Mouse (Mus musculus): ENCODE measurements at regions not wholly inside any gene's neighbourhood (a gene's known extent, or its start where the extent isn't known, plus 50 kb on each side); places are given as distances from the start of the nearest gene placed in this dataset.

DNA sequence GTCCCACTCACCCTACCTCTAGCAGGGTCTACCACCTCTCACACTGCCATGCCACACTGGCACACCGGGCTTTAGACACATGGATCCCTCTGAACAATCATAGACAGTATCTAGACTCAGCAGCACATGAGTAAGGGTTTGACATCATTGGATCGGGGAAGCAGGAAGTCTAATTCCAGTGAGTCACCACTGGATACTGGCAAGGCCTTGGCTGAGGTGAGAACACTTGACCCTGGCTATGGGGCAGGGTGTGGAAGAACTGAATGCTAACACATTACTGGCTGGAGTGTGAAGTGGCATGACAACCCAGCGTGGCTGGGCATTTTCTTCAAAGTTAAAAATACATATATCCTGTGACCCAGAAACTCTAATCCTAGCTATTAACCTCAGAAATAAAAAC, 114.4 kb downstream of the H2afy start:
- ATAC-seq = peak; percentile 75
- peak; percentile 61 for DNase-seq (ENCODE audit: low spot score)
- no peak overlapping the region for H3K27ac ChIP-seq (ENCODE audit: low read length)
- WGBS = 45% methylated on average over 3 of the region's 3 CpGs
- H3K9me3 ChIP-seq (ENCODE audit: low read length) = no peaks in the 10 kb centered on the region
- no peaks in the 10 kb centered on the region for H3K36me3 ChIP-seq (ENCODE audit: insufficient read depth, low read length)
- no peak for TF ChIP-seq CTCF (IDR thresholded peaks at IDR 0.05)
- no peak for TF ChIP-seq EP300 (IDR thresholded peaks at IDR 0.05)
- H3K4me1 ChIP-seq (ENCODE audit: insufficient read depth, low read depth, low read length) = no peaks in the 10 kb centered on the region
- H3K27me3 ChIP-seq (replicated peaks; ENCODE audit: insufficient read depth, low read length) = no peaks in the 10 kb centered on the region
- H3K4me3 ChIP-seq (ENCODE audit: low read depth, low read length) = no peak overlapping the region
- H3K4me2 ChIP-seq (replicated peaks; ENCODE audit: low read depth, low read length) = no peak overlapping the region
- H3K9ac ChIP-seq (replicated peaks; ENCODE audit: low read depth) = no peak overlapping the region

DNA sequence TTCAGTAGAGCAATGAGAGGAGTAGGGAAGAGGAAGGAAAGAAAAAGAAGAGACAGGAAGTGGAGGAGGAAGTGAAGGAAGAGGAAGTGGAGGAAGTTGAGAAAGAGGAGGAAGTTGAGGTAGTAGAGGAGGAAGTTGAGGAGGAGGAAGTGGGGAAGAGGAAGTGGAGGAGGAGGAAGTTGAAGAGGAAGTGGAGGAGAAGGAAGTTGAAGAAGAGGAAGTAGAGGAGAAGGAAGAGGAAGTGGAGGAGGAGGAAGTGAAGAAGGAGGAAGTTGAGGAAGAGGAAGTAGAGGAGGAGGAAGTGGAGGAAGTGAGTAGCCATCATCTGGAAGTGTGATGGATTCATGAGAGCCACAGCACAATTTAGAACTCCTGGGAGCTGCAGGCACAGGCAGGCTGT, 122.2 kb downstream of the H2afy start:
- Histone ChIP-seq H3K4me2 (replicated peaks; ENCODE audit: low read depth, low read length) (no peak overlapping the region), H3K27me3 (replicated peaks; ENCODE audit: insufficient read depth, low read length) (no peaks in the 10 kb centered on the region), H3K9me3 (ENCODE audit: low read length) (no peaks in the 10 kb centered on the region), H3K9ac (replicated peaks; ENCODE audit: low read depth) (no peak overlapping the region), H3K36me3 (ENCODE audit: insufficient read depth, low read length) (no peaks in the 10 kb centered on the region), H3K27ac (ENCODE audit: low read length) (no peak overlapping the region), H3K4me1 (ENCODE audit: insufficient read depth, low read depth, low read length) (no peaks in the 10 kb centered on the region), H3K4me3 (ENCODE audit: low read depth, low read length) (no peak overlapping the region)
- TF ChIP-seq EP300 (IDR thresholded peaks at IDR 0.05) (no peak), CTCF (IDR thresholded peaks at IDR 0.05) (no peak)
- ATAC-seq (no peak), DNase-seq (ENCODE audit: low spot score) (no peak)

DNA sequence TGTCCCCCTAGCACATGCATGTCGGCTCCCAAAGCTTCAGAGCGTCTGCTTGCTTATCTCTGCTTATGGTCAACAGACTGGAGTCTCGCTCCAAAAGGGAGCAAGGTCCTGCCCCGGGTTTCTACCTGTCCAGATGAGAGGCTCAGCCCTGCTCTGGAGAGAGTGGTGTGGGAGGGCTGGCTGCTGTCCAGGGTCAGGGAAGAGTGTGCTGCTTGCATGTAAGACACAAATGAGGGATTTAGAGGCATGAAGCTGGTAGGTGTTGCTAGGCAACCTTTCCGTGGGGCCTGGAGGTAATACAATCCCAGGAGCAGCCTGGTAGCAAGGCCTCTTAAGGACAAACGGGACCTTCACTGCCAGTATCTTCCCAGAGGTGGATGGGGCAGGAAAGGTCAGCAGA, 125.7 kb downstream of the H2afy start:
- Histone ChIP-seq H3K27me3 (replicated peaks; ENCODE audit: insufficient read depth, low read length) (no peaks in the 10 kb centered on the region), H3K4me1 (ENCODE audit: insufficient read depth, low read depth, low read length) (no peaks in the 10 kb centered on the region), H3K9ac (replicated peaks; ENCODE audit: low read depth) (no peak overlapping the region), H3K4me2 (replicated peaks; ENCODE audit: low read depth, low read length) (no peak overlapping the region), H3K9me3 (ENCODE audit: low read length) (no peaks in the 10 kb centered on the region), H3K27ac (ENCODE audit: low read length) (no peak overlapping the region), H3K4me3 (ENCODE audit: low read depth, low read length) (no peak overlapping the region), H3K36me3 (ENCODE audit: insufficient read depth, low read length) (no peaks in the 10 kb centered on the region)
- 30% methylated on average over 6 of the region's 6 CpGs for WGBS
- ATAC-seq (no peak), DNase-seq (ENCODE audit: low spot score) (no peak)
- TF ChIP-seq CTCF (IDR thresholded peaks at IDR 0.05) = no peak
- TF ChIP-seq EP300 (IDR thresholded peaks at IDR 0.05) = no peak

DNA sequence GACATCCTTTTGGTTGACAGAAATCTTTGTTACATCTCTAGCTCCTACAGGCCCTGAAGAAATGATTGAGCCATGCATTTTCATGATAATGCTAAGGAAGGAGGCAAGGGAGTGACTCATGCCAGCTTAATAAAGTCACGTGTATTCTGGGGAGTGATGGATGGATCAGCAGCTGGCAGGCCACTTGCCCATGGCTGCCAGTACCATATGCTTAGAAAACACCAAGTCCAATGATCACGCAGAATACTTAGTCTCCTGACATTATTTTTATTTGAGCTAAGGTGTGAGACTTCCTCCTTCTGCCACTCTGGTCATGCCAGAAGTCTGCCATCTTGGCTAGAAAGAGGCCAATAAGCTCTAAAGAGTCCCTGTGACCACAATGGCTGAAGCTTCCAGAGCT, 129.3 kb downstream of the H2afy start:
- ATAC-seq = no peak
- no peak overlapping the region for H3K4me2 ChIP-seq (replicated peaks; ENCODE audit: low read depth, low read length)
- H3K4me3 ChIP-seq (ENCODE audit: low read depth, low read length) = no peak overlapping the region
- no peak overlapping the region for H3K27ac ChIP-seq (ENCODE audit: low read length)
- H3K36me3 ChIP-seq (ENCODE audit: insufficient read depth, low read length) = no peaks in the 10 kb centered on the region
- no peak overlapping the region for H3K9ac ChIP-seq (replicated peaks; ENCODE audit: low read depth)
- no peaks in the 10 kb centered on the region for H3K27me3 ChIP-seq (replicated peaks; ENCODE audit: insufficient read depth, low read length)
- H3K9me3 ChIP-seq (ENCODE audit: low read length) = no peaks in the 10 kb centered on the region
- no peaks in the 10 kb centered on the region for H3K4me1 ChIP-seq (ENCODE audit: insufficient read depth, low read depth, low read length)
- WGBS = 81% methylated on average over 2 of the region's 2 CpGs
- no peak for TF ChIP-seq CTCF (IDR thresholded peaks at IDR 0.05)
- TF ChIP-seq EP300 (IDR thresholded peaks at IDR 0.05) = no peak
- no peak for DNase-seq (ENCODE audit: low spot score)

DNA sequence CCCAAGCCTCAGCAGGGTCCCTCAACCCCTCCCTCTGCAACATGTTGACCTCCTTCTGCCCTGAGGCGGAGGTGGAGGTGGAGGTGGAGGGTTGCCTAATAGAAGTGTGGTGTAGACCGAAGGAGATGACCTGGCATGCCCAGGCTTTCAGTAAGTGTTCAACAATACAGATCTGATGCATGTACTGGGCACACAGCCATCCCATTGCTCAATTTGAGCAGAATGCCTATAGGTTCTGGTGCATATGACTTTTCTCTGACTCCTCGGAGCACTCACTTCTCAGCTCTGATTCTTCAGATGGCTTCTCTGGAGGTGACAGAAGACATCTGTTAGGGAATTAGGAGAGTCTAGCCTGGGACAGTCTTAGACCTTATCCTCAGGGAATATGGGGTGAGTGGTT, 130.4 kb downstream of the H2afy start:
- Histone ChIP-seq H3K9ac (replicated peaks; ENCODE audit: low read depth) (no peak overlapping the region), H3K27ac (ENCODE audit: low read length) (no peak overlapping the region), H3K4me2 (replicated peaks; ENCODE audit: low read depth, low read length) (no peak overlapping the region), H3K4me3 (ENCODE audit: low read depth, low read length) (no peak overlapping the region), H3K9me3 (ENCODE audit: low read length) (no peaks in the 10 kb centered on the region), H3K4me1 (ENCODE audit: insufficient read depth, low read depth, low read length) (no peaks in the 10 kb centered on the region), H3K36me3 (ENCODE audit: insufficient read depth, low read length) (no peaks in the 10 kb centered on the region), H3K27me3 (replicated peaks; ENCODE audit: insufficient read depth, low read length) (no peaks in the 10 kb centered on the region)
- WGBS = 51% methylated on average over 3 of the region's 3 CpGs
- ATAC-seq = peak; percentile 48
- TF ChIP-seq EP300 (IDR thresholded peaks at IDR 0.05) (no peak), CTCF (IDR thresholded peaks at IDR 0.05) (no peak)
- DNase-seq (ENCODE audit: low spot score) = peak; percentile 60

DNA sequence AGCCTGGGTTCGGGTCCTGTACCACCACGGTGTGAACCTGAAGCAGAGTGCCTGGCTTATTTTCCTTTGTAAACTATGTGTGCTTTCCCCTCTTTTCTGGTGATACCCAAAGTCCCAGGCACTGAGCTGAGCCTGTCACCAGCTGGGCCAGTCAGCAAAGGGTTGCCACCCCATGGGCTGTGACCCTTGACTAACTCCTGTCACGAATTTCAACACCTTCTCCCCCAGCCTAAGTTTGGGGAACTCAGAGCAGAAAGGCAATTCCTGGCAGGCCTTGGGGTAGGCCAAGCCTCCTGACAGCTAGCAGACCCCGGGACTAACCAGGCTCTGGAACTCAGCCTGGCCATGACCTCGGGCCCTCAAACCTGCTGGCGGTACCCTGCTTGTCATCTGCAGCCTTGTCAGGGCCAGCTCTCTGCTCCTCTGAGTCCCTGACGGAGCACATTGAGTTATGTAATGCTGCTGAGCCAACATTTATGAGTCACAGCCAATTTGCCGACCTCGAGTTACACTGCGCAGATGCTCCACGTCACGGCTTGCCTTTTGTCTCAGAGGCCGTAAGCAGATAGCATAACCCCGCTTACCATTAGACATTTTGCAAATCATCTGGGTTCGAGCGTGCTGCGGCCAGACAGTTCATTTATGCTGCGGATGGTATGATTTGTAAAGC, 132.3 kb downstream of the H2afy start:
- Histone ChIP-seq H3K36me3 (ENCODE audit: insufficient read depth, low read length) (no peaks in the 10 kb centered on the region), H3K4me1 (ENCODE audit: insufficient read depth, low read depth, low read length) (no peaks in the 10 kb centered on the region), H3K9ac (replicated peaks; ENCODE audit: low read depth) (no peak overlapping the region), H3K27ac (ENCODE audit: low read length) (no peak overlapping the region), H3K4me2 (replicated peaks; ENCODE audit: low read depth, low read length) (no peak overlapping the region), H3K4me3 (ENCODE audit: low read depth, low read length) (no peak overlapping the region), H3K27me3 (replicated peaks; ENCODE audit: insufficient read depth, low read length) (no peaks in the 10 kb centered on the region), H3K9me3 (ENCODE audit: low read length) (no peaks in the 10 kb centered on the region)
- no peak for TF ChIP-seq EP300 (IDR thresholded peaks at IDR 0.05)
- TF ChIP-seq CTCF (IDR thresholded peaks at IDR 0.05) = no peak
- ATAC-seq (peak; percentile 83), DNase-seq (ENCODE audit: low spot score) (peak; percentile 77)
- 53% methylated on average over 18 of the region's 18 CpGs for WGBS

DNA sequence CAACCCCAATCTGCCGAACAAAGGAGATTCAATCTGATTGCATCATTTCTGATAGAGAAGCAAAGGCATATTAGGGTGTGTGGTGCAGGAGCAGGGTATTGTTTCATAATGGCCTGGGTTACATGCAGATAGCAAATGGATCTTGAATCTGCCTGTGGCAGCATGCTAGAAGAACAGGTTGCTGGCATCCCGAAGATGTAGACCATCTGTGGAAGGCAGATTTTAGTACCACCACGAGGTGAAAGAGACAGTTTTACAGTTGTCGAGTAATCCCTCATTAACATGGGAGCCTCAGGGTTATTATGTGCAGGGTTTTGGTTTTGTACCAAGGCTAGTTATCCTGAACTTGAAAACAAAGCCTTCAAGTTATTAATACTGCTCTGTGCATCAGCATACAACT, 140.9 kb downstream of the H2afy start:
- no peak overlapping the region for H3K9ac ChIP-seq (replicated peaks; ENCODE audit: low read depth)
- H3K27me3 ChIP-seq (replicated peaks; ENCODE audit: insufficient read depth, low read length) = 0 out of 2 replicates have a peak, but pooled peaks cover 5% of the 10 kb centered on the region
- ATAC-seq (no peak), DNase-seq (ENCODE audit: low spot score) (no peak)
- no peaks in the 10 kb centered on the region for H3K9me3 ChIP-seq (ENCODE audit: low read length)
- H3K36me3 ChIP-seq (ENCODE audit: insufficient read depth, low read length) = no peaks in the 10 kb centered on the region
- no peak for TF ChIP-seq CTCF (IDR thresholded peaks at IDR 0.05)
- WGBS = 67% methylated on average over 4 of the region's 4 CpGs
- H3K27ac ChIP-seq (ENCODE audit: low read length) = no peak overlapping the region
- H3K4me1 ChIP-seq (ENCODE audit: insufficient read depth, low read depth, low read length) = no peaks in the 10 kb centered on the region
- no peak overlapping the region for H3K4me2 ChIP-seq (replicated peaks; ENCODE audit: low read depth, low read length)
- no peak overlapping the region for H3K4me3 ChIP-seq (ENCODE audit: low read depth, low read length)

All from lung, postnatal 0 days (tissue).